Mouse (Mus musculus) left cerebral cortex, postnatal 10 days (tissue): Measurements from ENCODE around the gene Hspb6. TPM values are rescaled to one million over a fixed set of nuclear protein-coding genes. Genes with fewer than 3 reads are reported as not detected.
A peak's percentile ranks its signal among the peaks of the same experiment; 100 is the strongest.

Experiments
- DNase-seq, 2 experiments: peaks; one replicate each; pipeline ENCODE4 v3.0.0; 2021 to 2022; ENCODE audit warnings: low spot score in 2 of 2, mixed read lengths in 1 of 2; ENCODE audit errors: extremely low spot score in 1 of 2
- intact Hi-C: fragments of 180-260 bp; cut with DNase I; formaldehyde crosslinking; loops from one replicate; pipeline ENCODE4 v1.15.1; 2025
- microRNA-seq: library from miRNA; unstranded; fragments of <30 nt; microRNA quantifications from one replicate; pipeline ENCODE4 v1.2.0, GENCODE M21; 2022
- total RNA-seq, 2 experiments: library from RNA; stranded (reverse); gene quantifications; 2 replicates each; pipeline ENCODE4 v1.2.3; 2021

Gene Hspb6
- total RNA-seq, 2 experiments from 2014 or later = 6.4 to 7.3 TPM

DNA sequence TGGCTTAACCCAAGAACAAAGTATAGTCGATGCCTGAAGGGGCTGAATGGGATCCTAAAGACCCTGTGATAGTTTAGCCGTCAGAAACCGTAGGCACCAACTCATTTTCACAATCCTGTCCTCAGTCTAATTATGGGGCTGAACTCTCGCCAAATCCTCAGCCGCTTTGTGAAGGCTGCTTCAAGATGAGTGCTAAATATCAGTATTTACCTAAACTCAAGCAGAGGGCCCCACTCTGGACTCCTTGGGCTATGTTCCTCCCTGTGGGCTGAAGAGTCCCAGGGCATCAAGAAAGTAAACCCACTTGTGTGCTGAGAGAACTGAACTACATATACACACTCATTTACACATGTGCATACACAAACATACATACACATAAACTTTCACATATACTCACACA is 44.8 kb downstream of the Hspb6 start:
- intact Hi-C loops = no loop called here
- DNase-seq = no peak

DNA sequence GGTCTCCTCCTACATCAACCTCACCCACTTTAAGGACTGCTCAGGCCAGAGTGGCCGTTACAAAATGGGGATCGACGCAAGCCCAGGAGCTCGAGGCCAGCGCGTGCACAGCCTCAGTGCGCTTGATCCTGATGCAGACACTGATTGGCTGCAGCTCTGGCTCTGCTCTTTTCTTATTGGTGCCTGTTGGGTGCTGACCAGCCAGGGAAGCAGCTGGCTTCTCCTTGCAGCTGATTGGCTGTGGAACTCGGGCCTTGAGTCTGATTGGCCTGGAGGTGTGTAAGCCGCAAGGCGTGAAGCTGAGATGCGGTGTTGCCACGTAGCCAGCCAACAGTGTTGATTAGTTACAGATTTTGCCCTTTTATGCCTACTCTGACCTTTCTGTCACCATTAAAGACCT is 46.8 kb downstream of the Hspb6 start, which contains the start of gene Zbtb32:
TSS of gene Zbtb32 (minus strand) at position 124 of the 400 bp plus-strand sequence.
- DNase-seq = no peak
- intact Hi-C loops = no loop called here

DNA sequence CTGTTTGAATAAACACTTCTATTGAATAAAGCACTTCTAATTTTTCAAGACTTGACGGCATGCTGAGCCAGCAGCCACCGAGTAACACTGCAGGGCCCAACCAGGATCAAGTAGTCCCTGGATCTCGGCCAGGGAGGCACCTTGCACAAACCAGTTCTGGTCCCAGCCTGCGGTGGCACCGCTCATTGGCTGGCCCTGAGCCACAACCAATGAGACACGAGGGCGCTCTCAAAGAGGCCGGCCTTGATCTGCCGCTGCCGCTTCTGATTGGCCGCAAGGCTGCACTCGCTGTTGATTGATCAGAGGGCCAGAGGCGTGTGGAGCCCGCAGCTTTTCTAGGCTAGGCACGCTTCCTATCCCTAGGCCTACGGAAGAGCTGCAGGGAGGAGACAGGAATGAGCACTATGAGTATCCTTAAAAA is 48.0 kb downstream of the Hspb6 start:
- intact Hi-C loops = no loop called here
- DNase-seq = peak; percentile 92 to 93

DNA sequence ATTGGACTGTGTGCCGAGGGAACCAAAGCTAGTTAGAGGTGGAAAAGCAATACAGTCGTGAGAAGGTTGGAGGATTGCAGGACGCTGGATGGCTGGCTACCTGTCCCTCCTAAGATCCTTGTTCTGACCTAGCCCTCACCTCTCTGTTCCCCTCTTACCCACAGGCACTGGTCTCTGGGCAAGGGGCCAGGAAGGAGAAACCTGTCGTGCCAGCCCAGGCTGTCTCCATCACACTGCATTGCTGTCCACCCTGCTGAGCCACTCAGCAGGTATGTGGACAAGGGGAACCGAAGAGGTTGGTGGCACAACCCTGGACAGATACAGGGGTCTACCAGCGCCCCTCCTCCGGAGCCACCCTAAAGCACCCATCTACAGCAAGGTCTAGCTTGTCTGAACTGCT is 48.7 kb downstream of the Hspb6 start:
- DNase-seq = no peak
- intact Hi-C loops = no loop called here

DNA sequence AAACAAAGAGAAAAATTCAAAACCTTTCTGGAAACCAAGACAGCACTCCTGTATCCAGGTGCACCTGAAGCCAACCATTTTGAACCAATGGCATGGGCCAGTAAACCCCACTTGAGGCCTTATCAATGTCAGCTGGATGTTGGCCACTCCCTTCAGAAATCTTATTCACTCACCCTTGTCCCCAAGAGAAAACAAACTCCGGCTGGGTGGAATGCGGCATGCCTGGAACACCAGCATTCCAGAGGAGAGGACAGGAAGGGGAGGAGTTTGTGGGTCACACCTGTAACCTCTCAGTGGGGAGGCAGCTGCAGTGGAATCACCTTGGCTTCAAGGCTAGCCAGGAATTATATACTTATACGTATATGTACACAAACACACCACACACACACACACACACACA is 50.6 kb downstream of the Hspb6 start:
- intact Hi-C loops = no loop called here
- no peak for DNase-seq

DNA sequence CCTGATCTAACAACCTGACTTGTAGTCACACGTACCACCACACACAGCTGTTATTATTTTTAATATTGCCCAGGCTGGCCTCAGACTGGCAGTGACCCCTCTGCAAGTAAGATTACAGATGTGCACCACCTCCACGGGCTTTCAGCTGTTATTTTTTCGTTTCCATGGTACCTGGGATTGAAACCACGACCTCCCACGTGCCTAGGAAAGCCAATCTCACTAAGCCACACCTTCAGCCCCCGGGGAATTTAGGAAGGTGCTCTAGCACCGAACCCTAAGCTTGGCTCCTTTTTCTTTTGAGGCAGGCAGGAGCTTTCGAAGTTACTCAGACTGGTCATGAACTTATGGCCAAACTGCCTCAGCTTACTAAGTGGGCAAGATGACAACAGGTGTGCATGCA is 52.4 kb downstream of the Hspb6 start:
- DNase-seq = no peak
- intact Hi-C loops = no loop called here

DNA sequence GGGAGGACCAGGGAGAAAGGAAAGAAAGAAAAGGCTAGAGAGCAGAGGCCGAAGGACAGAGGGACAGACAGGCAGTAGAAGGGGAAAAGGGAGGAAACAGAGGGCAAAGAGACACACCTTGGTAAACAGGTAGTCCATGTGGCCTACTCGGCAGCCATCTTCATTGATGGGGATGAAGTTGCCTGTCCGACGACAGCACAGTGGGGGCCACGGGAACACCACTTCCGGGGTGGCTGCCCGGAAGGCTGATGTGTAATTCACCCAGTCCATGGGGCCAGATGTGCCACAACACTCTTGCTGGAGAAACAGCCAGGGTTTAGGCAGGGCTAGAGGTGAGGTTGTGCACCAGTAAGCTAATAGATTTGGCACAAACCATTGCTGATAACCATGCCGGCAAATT is 53.0 kb downstream of the Hspb6 start:
- intact Hi-C loops = no loop called here
- no peak for DNase-seq

Small RNA genes lying within 50 kb of the gene (microRNA-seq; reads per million reads assigned to microRNA genes)
- gene Gm38670 (0.86 reads per million), gene Mir3569 (2.6 reads per million)

Other genes with a start within 250 kb of the Hspb6 start
- gene Alkbh6, start 243.5 kb upstream of the Hspb6 start, total RNA-seq = 10 to 100 TPM; 45.9 to 47.5 TPM
- gene Syne4, start 237.4 kb upstream of the Hspb6 start, total RNA-seq = 1 to 10 TPM; 5.4 to 7.5 TPM
- gene E130208F15Rik, start 230.4 kb upstream of the Hspb6 start, total RNA-seq = under 1 TPM; 0.45 to 0.67 TPM
- 1 to 10 TPM; 7.8 to 8.2 TPM for gene Sdhaf1, start 228.3 kb upstream of the Hspb6 start, total RNA-seq
- 10 to 100 TPM; 48.1 to 48.2 TPM for gene Lrfn3, start 189.4 kb upstream of the Hspb6 start, total RNA-seq
- 10 to 100 TPM; 20.8 to 20.9 TPM for gene Tyrobp, start 138.4 kb upstream of the Hspb6 start, total RNA-seq
- gene Hcst, start 132.3 kb upstream of the Hspb6 start, total RNA-seq = 1 to 10 TPM in 1 of 2 experiments, not detected in 1; 1.1 TPM
- 1 to 10 TPM; 2.7 to 3.6 TPM for gene Nfkbid, start 130.4 kb upstream of the Hspb6 start, total RNA-seq
- gene Aplp1, start 106.6 kb upstream of the Hspb6 start, total RNA-seq = 100 to 1,000 TPM; 937 to 959 TPM
- gene Kirrel2, start 94.5 kb upstream of the Hspb6 start, total RNA-seq = 1 to 10 TPM; 1.2 to 4.9 TPM
- under 1 TPM; 0.26 to 0.32 TPM for gene Nphs1, start 93.9 kb upstream of the Hspb6 start, total RNA-seq
- gene Prodh2, start 58.6 kb upstream of the Hspb6 start, total RNA-seq = under 1 TPM in 1 of 2 experiments, not detected in 1; 0.67 TPM
- 100 to 1,000 TPM; 259 to 264 TPM for gene Arhgap33, start 17.1 kb upstream of the Hspb6 start, total RNA-seq
- gene Proser3, start 121 bp downstream of the Hspb6 start, total RNA-seq = 1 to 10 TPM; 2.9 to 3.4 TPM
- 10 to 100 TPM; 24.3 to 26.4 TPM for gene Lin37, start 7.7 kb downstream of the Hspb6 start, total RNA-seq
- 10 to 100 TPM; 50.1 to 56.1 TPM for gene U2af1l4, start 11.1 kb downstream of the Hspb6 start, total RNA-seq
- gene Gm49396, start 11.2 kb downstream of the Hspb6 start, total RNA-seq = 1 to 10 TPM; 4.2 TPM
- gene Psenen, start 11.4 kb downstream of the Hspb6 start, total RNA-seq = 10 to 100 TPM; 79.1 to 82.8 TPM
- gene Igflr1, start 13.2 kb downstream of the Hspb6 start, total RNA-seq = 1 to 10 TPM; 1.5 to 1.8 TPM
- 10 to 100 TPM; 54.1 to 56.9 TPM for gene Kmt2b, start 36.5 kb downstream of the Hspb6 start, total RNA-seq
- gene Zbtb32, start 46.7 kb downstream of the Hspb6 start, total RNA-seq = not detected
- under 1 TPM in 1 of 2 experiments, not detected in 1; 0.32 TPM for gene Upk1a, start 60.7 kb downstream of the Hspb6 start, total RNA-seq
- gene Cox6b1, start 74.0 kb downstream of the Hspb6 start, total RNA-seq = 100 to 1,000 TPM; 736 to 789 TPM
- not detected for gene Etv2, start 83.7 kb downstream of the Hspb6 start, total RNA-seq
- 10 to 100 TPM; 68.0 to 72.2 TPM for gene Rbm42, start 98.1 kb downstream of the Hspb6 start, total RNA-seq
- 1 to 10 TPM; 7.1 to 7.3 TPM for gene Haus5, start 112.8 kb downstream of the Hspb6 start, total RNA-seq
- gene Pmis2, start 119.4 kb downstream of the Hspb6 start, total RNA-seq = not detected
- gene 2200002J24Rik, start 146.7 kb downstream of the Hspb6 start, total RNA-seq = not detected
- 1 to 10 TPM; 2.5 to 3.2 TPM for gene Atp4a, start 160.0 kb downstream of the Hspb6 start, total RNA-seq
- gene Tmem147, start 177.4 kb downstream of the Hspb6 start, total RNA-seq = 100 to 1,000 TPM; 136 to 144 TPM
- gene Gapdhs, start 191.5 kb downstream of the Hspb6 start, total RNA-seq = not detected
- 1 to 10 TPM; 9.5 to 9.8 TPM for gene Sbsn, start 199.3 kb downstream of the Hspb6 start, total RNA-seq
- 1 to 10 TPM; 1.4 to 1.5 TPM for gene Dmkn, start 211.6 kb downstream of the Hspb6 start, total RNA-seq
- gene Krtdap, start 235.7 kb downstream of the Hspb6 start, total RNA-seq = not detected